23 mouse cellular contexts compared by ENCODE assay signal in the genomic region with DNA sequence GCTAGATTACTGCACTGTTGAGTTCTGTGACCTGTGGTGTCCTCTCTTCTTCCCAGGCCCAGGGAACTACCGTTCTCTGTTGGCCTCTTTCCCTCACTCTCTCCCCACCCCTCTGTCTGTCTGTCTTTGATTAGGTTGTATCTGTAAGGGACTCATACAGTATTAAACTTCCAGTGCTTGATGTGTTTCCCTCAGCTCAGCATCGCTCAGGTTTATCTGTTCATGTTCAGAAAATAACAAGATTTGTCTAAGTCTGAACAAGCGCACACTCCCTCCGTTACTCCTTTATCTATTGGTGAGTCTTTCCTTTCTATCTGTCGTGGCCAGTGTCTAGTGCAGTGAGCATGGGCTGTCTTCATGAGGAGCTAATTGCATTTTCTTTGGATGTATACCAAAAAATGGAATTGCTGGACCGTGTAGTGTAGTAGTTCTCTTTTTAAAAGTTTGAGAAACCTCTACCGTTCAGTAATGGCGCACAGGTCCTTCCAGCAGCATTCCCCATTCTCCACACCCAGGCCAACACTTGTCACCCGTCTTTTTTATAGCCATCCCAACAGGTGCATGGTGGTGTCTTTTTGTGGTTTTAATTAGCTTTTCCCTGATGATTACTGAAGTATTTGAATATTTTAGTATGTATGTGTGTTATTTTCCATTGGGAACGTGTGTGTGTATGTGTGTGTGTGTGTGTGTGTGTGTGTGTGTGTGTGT. TPM values are rescaled to one million over a fixed set of nuclear protein-coding genes. Genes with fewer than 3 reads are reported as not detected.
DNase-seq lines count a peak whose midpoint lies in the region; ATAC-seq and TF ChIP-seq lines count a peak whose summit lies in the region.
"Had no signal": no experiment of that assay in that cellular context is flagged by ENCODE, and none has a peak within 500 bp of the region (broad histone marks: within the 10 kb centered on the region; RNA-seq: fewer than 3 reads in every experiment).

No protein-coding gene starts in this region.

- H3K9me3 ChIP-seq in liver, embryonic 13.5 days (replicated peaks) = no peaks in the 10 kb centered on the region
- H3K9me3 ChIP-seq: heart, embryonic 12.5 days; limb, embryonic 10.5 days; megakaryocyte, embryonic 14.5 days; neural tube, embryonic 13.5 days had no signal

- H3K4me2 ChIP-seq in liver, embryonic 13.5 days = no peak overlapping the region
- H3K4me2 ChIP-seq: heart, embryonic 12.5 days; neural tube, embryonic 13.5 days had no signal

- 39% methylated on average over 10 of the region's 10 CpGs for WGBS in liver, embryonic 13.5 days (ENCODE audit: insufficient replicate concordance)
- WGBS in kidney, adult 2 months = 70% methylated on average over 10 of the region's 10 CpGs

- H3K4me1 ChIP-seq in liver, embryonic 13.5 days (replicated peaks) = peaks cover 54% of the 10 kb centered on the region
- H3K4me1 ChIP-seq in kidney, adult 2 months (ENCODE audit: control insufficient read depth, insufficient read depth, low read length) = peaks cover 4% of the 10 kb centered on the region; the same call in 1 of the 2 replicates
- H3K4me1 ChIP-seq: limb, embryonic 10.5 days; neural tube, embryonic 13.5 days had no signal

- ATAC-seq in erythroblast, adult 5-6 weeks (replicated peaks; ENCODE audit: low FRiP score, poor library complexity, severe bottlenecking) = peak; percentile 25; the same call in 1 of the 2 replicates
- ATAC-seq in liver, embryonic 13.5 days (ENCODE audit: low read depth) = peak; percentile 90
- ATAC-seq in megakaryocyte-erythroid progenitor cell, adult 5-6 weeks (replicated peaks; ENCODE audit: low FRiP score, low TSS enrichment, poor library complexity, severe bottlenecking) = peak; percentile 96
- ATAC-seq: activated CD4-positive, CD25-positive, alpha-beta regulatory T cell, adult 4 months; forebrain, embryonic 16.5 days had no signal

- H3K36me3 ChIP-seq in liver, embryonic 13.5 days = peaks cover 46% of the 10 kb centered on the region
- H3K36me3 ChIP-seq in kidney, adult 2 months (ENCODE audit: control insufficient read depth, insufficient read depth, low read length) = peaks cover 3% of the 10 kb centered on the region; the same call in 1 of the 2 replicates

- no peak for TF ChIP-seq POLR2A in kidney, adult 2 months (IDR thresholded peaks at IDR 0.05; ENCODE audit: low read depth, low read length)

- no peak for TF ChIP-seq CTCF in kidney, adult 2 months (conservative IDR thresholded peaks at IDR 0.05; ENCODE audit: insufficient read depth, insufficient read length, low read depth, low read length)

- peak; percentile 37 for DNase-seq in MEL-GATA-1-ER (ENCODE audit: extremely low read depth, low read depth)
- DNase-seq in liver, embryonic 13.5 days = peak; percentile 19
- DNase-seq in lung, postnatal 4 days = no peak
- DNase-seq in kidney, adult 2 months = no peak
- no peak for DNase-seq in thymus, adult 18-20 months
- DNase-seq: adrenal gland, adult 8-10 months; cerebellum, adult 8-10 months; cerebellum, postnatal 36 days; gastrocnemius, postnatal 10 days; heart, postnatal 10 days; kidney, adult 18-20 months; lung, adult 18-20 months; lung, postnatal 10 days; midbrain, embryonic 14.5 days had no signal

- no peak overlapping the region for H3K4me3 ChIP-seq in liver, embryonic 13.5 days (replicated peaks)
- H3K4me3 ChIP-seq in kidney, adult 2 months (ENCODE audit: insufficient read depth, low read depth, low read length) = no peak overlapping the region
- H3K4me3 ChIP-seq: heart, embryonic 12.5 days; limb, embryonic 10.5 days; megakaryocyte, embryonic 14.5 days; neural tube, embryonic 13.5 days had no signal

- no peaks in the 10 kb centered on the region for H3K27me3 ChIP-seq in liver, embryonic 13.5 days
- H3K27me3 ChIP-seq in kidney, adult 2 months (replicated peaks; ENCODE audit: control insufficient read depth, insufficient read depth, low read length) = no peaks in the 10 kb centered on the region
- H3K27me3 ChIP-seq: heart, embryonic 12.5 days; megakaryocyte, embryonic 14.5 days; neural tube, embryonic 13.5 days had no signal

- H3K9ac ChIP-seq in liver, embryonic 13.5 days = no peak overlapping the region
- H3K9ac ChIP-seq: heart, embryonic 12.5 days; neural tube, embryonic 13.5 days had no signal

- no peak overlapping the region for H3K27ac ChIP-seq in liver, embryonic 13.5 days
- no peak overlapping the region for H3K27ac ChIP-seq in kidney, adult 2 months (ENCODE audit: insufficient read depth, low read depth, low read length)
- H3K27ac ChIP-seq: kidney, postnatal 0 days; limb, embryonic 10.5 days; neural tube, embryonic 13.5 days had no signal

RNA-seq across cellular contexts. Expression of a gene that starts 27.3 kb away (rescaled TPM):
- total RNA-seq in erythroblast, adult 5-6 weeks (2015; ENCODE audit: low replicate concordance) = 29.7 and 44.6 TPM in 2 replicates
- total RNA-seq in erythroblast, adult 5-6 weeks (2017; ENCODE audit: low replicate concordance) = 39.0 and 42.0 TPM in 2 replicates
- polyA plus RNA-seq in liver, embryonic 13.5 days (2015; fragmentation: Nextera tagmentation; extraction: Ambion mirVana) = 23.7 and 27.6 TPM in 2 replicates
- total RNA-seq in megakaryocyte-erythroid progenitor cell, adult 5-6 weeks (2014; fragmentation: Nextera tagmentation) = 76.6 and 80.3 TPM in 2 replicates
- 93.4 and 118 TPM in 2 replicates for total RNA-seq in megakaryocyte-erythroid progenitor cell, adult 5-6 weeks (2017)
- 17.9 and 21.5 TPM in 2 replicates for polyA plus RNA-seq in kidney, adult 2 months (2012; rRNA removed)

Comparison
In these comparisons a context has a peak if more than half of its experiments do, and no peak if none do; other contexts are left out.
1. DNase-seq: peak in MEL-GATA-1-ER (single experiment) and liver, embryonic 13.5 days (single experiment); none in lung, postnatal 4 days (0 of 2), kidney, adult 2 months (single experiment) and thymus, adult 18-20 months (0 of 2).
2. ATAC-seq: peak in every context shown above with its lines; median percentile 96 in megakaryocyte-erythroid progenitor cell, adult 5-6 weeks; 90 in liver, embryonic 13.5 days; 25 in erythroblast, adult 5-6 weeks.